In genomic region chr13:21171600-21172150, GRCm38 (mm10) we compare ENCODE assay signal across 8 mouse cellular contexts. TPM values are rescaled to one million over a fixed set of nuclear protein-coding genes. Genes with fewer than 3 reads are reported as not detected.
DNase-seq lines count a peak whose midpoint lies in the region; ATAC-seq and TF ChIP-seq lines count a peak whose summit lies in the region.

No protein-coding gene starts in this region.

- no peak overlapping the region for H3K27ac ChIP-seq in gastrocnemius, adult 2 months
- no peak overlapping the region for H3K27ac ChIP-seq in heart, postnatal 0 days (ENCODE audit: low read depth)
- H3K27ac ChIP-seq in liver, embryonic 14.5 days = no peak overlapping the region
- H3K27ac ChIP-seq in small intestine, adult 2 months (ENCODE audit: insufficient read depth, low read depth, low read length) = no peak overlapping the region

- no peaks in the 10 kb centered on the region for H3K27me3 ChIP-seq in heart, postnatal 0 days (ENCODE audit: control insufficient read depth, insufficient read depth, low read length)
- H3K27me3 ChIP-seq in liver, embryonic 14.5 days (ENCODE audit: control insufficient read depth, insufficient read depth, low read length) = no peaks in the 10 kb centered on the region
- no peaks in the 10 kb centered on the region for H3K27me3 ChIP-seq in small intestine, adult 2 months (ENCODE audit: control insufficient read depth, insufficient read depth, low read length)

- peak overlapping the region; percentile 76 for H3K4me2 ChIP-seq in heart, postnatal 0 days (ENCODE audit: low read depth, low read length)
- H3K4me2 ChIP-seq in liver, embryonic 14.5 days (ENCODE audit: low read depth) = peak overlapping the region; percentile 99

- no peaks in the 10 kb centered on the region for H3K9me3 ChIP-seq in heart, postnatal 0 days (replicated peaks; ENCODE audit: control insufficient read depth, low read length)
- H3K9me3 ChIP-seq in liver, embryonic 14.5 days (ENCODE audit: control insufficient read depth, low read length) = no peaks in the 10 kb centered on the region

- DNase-seq in gastrocnemius, adult 2 months = no peak
- no peak for DNase-seq in gastrocnemius, postnatal 10 days
- peak; percentile 45 for DNase-seq in CD4-positive helper T cell, adult 2 months (ENCODE audit: low read depth, low spot score)
- DNase-seq in cerebellum, postnatal 10 days = peak; percentile 59 to 63
- DNase-seq in heart, postnatal 0 days (ENCODE audit: low spot score) = peak; percentile 53
- DNase-seq in liver, embryonic 14.5 days (ENCODE audit: low read depth in 3 of 3, low spot score in 3 of 3) = no peak
- no peak for DNase-seq in layer of hippocampus, postnatal 25 days (ENCODE audit: extremely low spot score in 1 of 2, low spot score in 1 of 2)

- peak overlapping the region; percentile 63 for H3K4me3 ChIP-seq in gastrocnemius, adult 2 months
- H3K4me3 ChIP-seq in heart, postnatal 0 days (ENCODE audit: low read depth, low read length) = peak overlapping the region; percentile 53
- peak overlapping the region; percentile 47 to 60 for H3K4me3 ChIP-seq in liver, embryonic 14.5 days (ENCODE audit: insufficient read depth in 1 of 2, low read depth in 2 of 2, low read length in 2 of 2)
- H3K4me3 ChIP-seq in small intestine, adult 2 months (ENCODE audit: low read depth, low read length) = peak overlapping the region; percentile 30

- intact Hi-C loops in gastrocnemius, adult 2 months (cut with DNase I) = loop anchor here (5.0 kb wide), 2 partner anchors 51 to 1774 kb away; partner anchors contain the start of gene Stard3nl

- peak; percentile 29; the same call in 1 of the 2 replicates for TF ChIP-seq CTCF in gastrocnemius, adult 2 months (IDR thresholded peaks at IDR 0.05)
- 0 out of 2 replicates have a peak, but pooled peaks have one; percentile 33 for TF ChIP-seq CTCF in heart, postnatal 0 days (IDR thresholded peaks at IDR 0.05; ENCODE audit: low read depth)
- peak; percentile 37 for TF ChIP-seq CTCF in liver, embryonic 14.5 days (IDR thresholded peaks at IDR 0.05; ENCODE audit: low read depth)
- TF ChIP-seq CTCF in small intestine, adult 2 months (IDR thresholded peaks at IDR 0.05; ENCODE audit: extremely low read depth, insufficient read length, insufficient replicate concordance, low read depth, low read length) = no peak

- no peak for TF ChIP-seq EP300 in heart, postnatal 0 days (IDR thresholded peaks at IDR 0.05; ENCODE audit: low read depth)
- no peak for TF ChIP-seq EP300 in liver, embryonic 14.5 days (IDR thresholded peaks at IDR 0.05; ENCODE audit: low read depth)

- H3K36me3 ChIP-seq in heart, postnatal 0 days (replicated peaks; ENCODE audit: control insufficient read depth, insufficient read depth, low read length) = no peaks in the 10 kb centered on the region
- H3K36me3 ChIP-seq in liver, embryonic 14.5 days (replicated peaks; ENCODE audit: control insufficient read depth, insufficient read depth, low read depth) = no peaks in the 10 kb centered on the region
- H3K36me3 ChIP-seq in small intestine, adult 2 months (ENCODE audit: control insufficient read depth, insufficient read depth, low read length) = no peaks in the 10 kb centered on the region

- peaks cover 7% of the 10 kb centered on the region for H3K4me1 ChIP-seq in heart, postnatal 0 days (ENCODE audit: control insufficient read depth, insufficient read depth)
- H3K4me1 ChIP-seq in liver, embryonic 14.5 days (replicated peaks; ENCODE audit: control insufficient read depth in 2 of 2, insufficient read depth in 2 of 2, low read length in 1 of 2) = peaks cover 6 to 19% of the 10 kb centered on the region in 2 experiments
- peaks cover 2% of the 10 kb centered on the region; the same call in 1 of the 2 replicates for H3K4me1 ChIP-seq in small intestine, adult 2 months (ENCODE audit: control insufficient read depth, insufficient read depth, insufficient read length, low read length)

- TF ChIP-seq POLR2A in small intestine, adult 2 months (IDR thresholded peaks at IDR 0.05; ENCODE audit: low read depth, low read length) = no peak

- under 1% methylated on average over 12 of the region's 12 CpGs for WGBS in heart, postnatal 0 days
- under 1% methylated on average over 12 of the region's 12 CpGs for WGBS in liver, embryonic 14.5 days (ENCODE audit: insufficient replicate concordance)
- WGBS in small intestine, adult 2 months = under 1% methylated on average over 12 of the region's 12 CpGs

- H3K9ac ChIP-seq in heart, postnatal 0 days (replicated peaks; ENCODE audit: low read depth, low read length) = no peak overlapping the region
- H3K9ac ChIP-seq in liver, embryonic 14.5 days (replicated peaks) = peak overlapping the region; percentile 55

- ATAC-seq in heart, postnatal 0 days (ENCODE audit: insufficient read depth, low read depth) = no peak
- no peak for ATAC-seq in liver, embryonic 14.5 days (ENCODE audit: insufficient read depth)

RNA-seq across cellular contexts. Expression of gene Trim27, which starts 7.6 kb away (rescaled TPM):
- total RNA-seq in gastrocnemius, adult 2 months (2021) = 10 to 100 TPM; 23.8 to 26.4 TPM
- total RNA-seq in gastrocnemius, postnatal 10 days (2021) = 10 to 100 TPM; 27.9 to 36.8 TPM
- total RNA-seq in heart, postnatal 0 days (2014; rRNA removed; ENCODE audit: low replicate concordance) = 54.7 and 58.2 TPM in 2 replicates
- 33.0 and 35.3 TPM in 2 replicates for polyA plus RNA-seq in heart, postnatal 0 days (2015; fragmentation: Nextera tagmentation; extraction: Ambion mirVana)
- polyA plus RNA-seq in liver, embryonic 14.5 days (2012; rRNA removed) = 28.0 and 36.9 TPM in 2 replicates
- polyA plus RNA-seq in liver, embryonic 14.5 days (2014; fragmentation: Nextera tagmentation; extraction: Ambion mirVana) = 50.9 and 56.1 TPM in 2 replicates
- 34.0 and 46.4 TPM in 2 replicates for polyA plus RNA-seq in small intestine, adult 2 months (2012; rRNA removed)
- 10 to 100 TPM; 37.8 to 42.2 TPM for total RNA-seq in layer of hippocampus, postnatal 25 days (2021)

RNA-seq across cellular contexts. Expression of gene Olfr1368, which starts 26.0 kb away (rescaled TPM):
- not detected for total RNA-seq in gastrocnemius, adult 2 months (2021)
- not detected for total RNA-seq in gastrocnemius, postnatal 10 days (2021)
- not detected in 2 replicates for total RNA-seq in heart, postnatal 0 days (2014; rRNA removed; ENCODE audit: low replicate concordance)
- not detected in 2 replicates for polyA plus RNA-seq in heart, postnatal 0 days (2015; fragmentation: Nextera tagmentation; extraction: Ambion mirVana)
- not detected in 2 replicates for polyA plus RNA-seq in liver, embryonic 14.5 days (2012; rRNA removed)
- not detected in 2 replicates for polyA plus RNA-seq in liver, embryonic 14.5 days (2014; fragmentation: Nextera tagmentation; extraction: Ambion mirVana)
- polyA plus RNA-seq in small intestine, adult 2 months (2012; rRNA removed) = not detected in 2 replicates
- not detected for total RNA-seq in layer of hippocampus, postnatal 25 days (2021)

RNA-seq across cellular contexts. Expression of gene Olfr263, which starts 42.2 kb away (rescaled TPM):
- total RNA-seq in gastrocnemius, adult 2 months (2021) = not detected
- total RNA-seq in gastrocnemius, postnatal 10 days (2021) = not detected
- not detected in 2 replicates for total RNA-seq in heart, postnatal 0 days (2014; rRNA removed; ENCODE audit: low replicate concordance)
- not detected in 2 replicates for polyA plus RNA-seq in heart, postnatal 0 days (2015; fragmentation: Nextera tagmentation; extraction: Ambion mirVana)
- polyA plus RNA-seq in liver, embryonic 14.5 days (2012; rRNA removed) = not detected in 2 replicates
- polyA plus RNA-seq in liver, embryonic 14.5 days (2014; fragmentation: Nextera tagmentation; extraction: Ambion mirVana) = not detected in 2 replicates
- not detected in 2 replicates for polyA plus RNA-seq in small intestine, adult 2 months (2012; rRNA removed)
- total RNA-seq in layer of hippocampus, postnatal 25 days (2021) = not detected

Comparison
In these comparisons a context has a peak if more than half of its experiments do, and no peak if none do; other contexts are left out.
1. DNase-seq: peak in CD4-positive helper T cell, adult 2 months (single experiment), cerebellum, postnatal 10 days (2 of 2) and heart, postnatal 0 days (single experiment); none in gastrocnemius, adult 2 months (single experiment), gastrocnemius, postnatal 10 days (single experiment), liver, embryonic 14.5 days (0 of 3) and layer of hippocampus, postnatal 25 days (0 of 2).
2. Peak in every context shown above with its lines, with median percentiles within 50 percentile points of each other: H3K4me3 ChIP-seq.